Mouse (Mus musculus): ENCODE measurements around the gene Zbtb1. TPM values are rescaled to one million over a fixed set of nuclear protein-coding genes. Genes with fewer than 3 reads are reported as not detected.

The Zbtb1 gene
- polyA plus RNA-seq, 1 experiment from 2014 or later = 10.0 TPM

DNA sequence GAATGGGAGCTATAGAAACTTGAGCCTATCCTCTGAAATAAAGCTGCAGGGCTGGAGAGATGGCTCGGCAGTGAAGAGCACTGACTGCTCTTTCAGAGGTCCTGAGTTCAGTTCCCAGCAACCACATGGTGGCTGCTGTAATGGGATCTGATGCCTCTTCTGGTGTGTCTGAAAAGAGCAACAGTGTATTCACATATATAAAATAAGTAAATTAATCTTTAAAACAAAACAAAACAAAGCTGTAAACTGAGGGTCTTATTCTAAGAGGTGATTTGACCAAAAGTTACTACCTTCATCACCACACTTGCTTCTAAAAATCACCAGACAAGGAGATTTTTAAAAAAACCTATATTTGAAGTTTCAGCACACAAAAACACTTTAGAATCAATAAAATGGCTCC is 9.2 kb upstream of the Zbtb1 start:
- no peak for DNase-seq (ENCODE audit: low spot score)
- Histone ChIP-seq H3K36me3 (replicated peaks) (peaks cover 28% of the 10 kb centered on the region), H3K27ac (replicated peaks) (no peak overlapping the region), H3K4me1 (peaks cover 2% of the 10 kb centered on the region; the same call in 1 of the 2 replicates), H3K9me3 (no peaks in the 10 kb centered on the region), H3K27me3 (replicated peaks; ENCODE audit: low read depth, poor library complexity, severe bottlenecking) (no peaks in the 10 kb centered on the region), H3K4me3 (no peak overlapping the region)
- 61% methylated on average over 1 of the region's 1 CpGs for WGBS

DNA sequence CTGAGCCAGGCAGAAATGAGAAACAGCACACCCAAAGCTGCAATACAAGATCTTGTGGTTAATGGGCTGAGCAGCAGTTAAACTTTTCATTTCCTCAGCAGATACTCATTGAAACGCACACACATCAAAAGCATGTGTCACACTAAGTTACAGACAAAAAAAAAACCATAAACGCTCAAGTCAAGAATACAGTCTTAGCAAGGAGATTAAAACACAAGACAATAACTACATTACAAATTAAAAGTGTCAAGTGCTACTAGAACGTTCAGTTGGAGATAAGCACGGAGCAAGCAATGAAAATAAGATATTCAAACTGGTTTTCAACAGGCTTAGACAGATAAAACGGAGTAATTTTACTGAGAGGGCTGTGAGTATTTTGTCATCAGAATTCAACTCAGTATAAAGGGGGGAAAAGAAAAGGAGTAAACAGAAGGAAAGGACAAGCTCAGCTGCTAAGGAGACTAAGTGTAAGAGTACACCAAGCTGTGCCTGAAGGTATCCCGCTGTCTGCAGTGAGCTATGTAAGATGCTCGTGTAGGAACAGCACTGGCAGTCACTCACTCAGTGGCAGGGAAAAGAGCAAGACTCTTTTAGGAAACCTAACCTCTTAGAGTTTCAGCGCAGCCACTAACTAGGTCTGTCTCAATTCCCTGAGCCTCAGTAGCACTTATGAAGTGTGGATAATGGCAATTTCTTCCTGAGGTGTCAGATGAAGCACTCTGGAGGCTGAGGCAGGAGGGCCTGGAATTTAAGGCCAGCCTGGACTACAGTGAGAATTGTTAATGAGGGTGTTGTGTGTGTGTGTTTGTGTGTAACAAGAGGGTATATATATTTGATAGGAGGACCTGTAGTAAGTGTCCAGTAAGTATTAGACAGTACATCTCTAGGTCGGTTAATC is 8.4 kb upstream of the Zbtb1 start:
- no peaks in the 10 kb centered on the region for H3K9me3 ChIP-seq
- H3K27me3 ChIP-seq (replicated peaks; ENCODE audit: low read depth, poor library complexity, severe bottlenecking) = no peaks in the 10 kb centered on the region
- H3K4me1 ChIP-seq = peaks cover 6% of the 10 kb centered on the region; the same call in 1 of the 2 replicates
- 75% methylated on average over 9 of the region's 9 CpGs for WGBS
- peaks cover 27% of the 10 kb centered on the region for H3K36me3 ChIP-seq (replicated peaks)
- H3K4me3 ChIP-seq = no peak overlapping the region
- H3K27ac ChIP-seq (replicated peaks) = no peak overlapping the region
- DNase-seq (ENCODE audit: low spot score) = no peak

DNA sequence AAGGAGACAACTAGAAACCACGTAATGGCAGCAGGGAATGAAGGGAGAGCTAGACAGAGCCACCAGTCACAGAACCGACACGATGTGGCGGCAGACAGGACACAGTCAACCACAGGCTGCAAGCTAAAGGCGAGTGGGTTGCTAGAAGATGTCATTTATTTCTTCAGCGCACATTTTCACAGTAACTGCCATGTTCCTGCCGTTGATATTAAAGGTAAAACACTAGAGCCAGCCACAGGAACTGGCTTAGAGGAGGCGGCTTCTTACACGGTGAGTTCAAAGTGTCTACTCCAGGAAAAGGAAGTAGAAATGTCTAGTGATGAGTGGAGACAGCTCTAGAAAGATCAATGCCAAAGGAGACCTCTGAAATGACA is 7.8 kb upstream of the Zbtb1 start:
- peaks cover 21% of the 10 kb centered on the region for H3K36me3 ChIP-seq (replicated peaks)
- DNase-seq (ENCODE audit: low spot score) = no peak
- 84% methylated on average over 9 of the region's 9 CpGs for WGBS
- H3K4me1 ChIP-seq = peaks cover 11% of the 10 kb centered on the region
- H3K27me3 ChIP-seq (replicated peaks; ENCODE audit: low read depth, poor library complexity, severe bottlenecking) = no peaks in the 10 kb centered on the region
- H3K9me3 ChIP-seq = no peaks in the 10 kb centered on the region
- H3K4me3 ChIP-seq = no peak overlapping the region
- H3K27ac ChIP-seq (replicated peaks) = no peak overlapping the region

DNA sequence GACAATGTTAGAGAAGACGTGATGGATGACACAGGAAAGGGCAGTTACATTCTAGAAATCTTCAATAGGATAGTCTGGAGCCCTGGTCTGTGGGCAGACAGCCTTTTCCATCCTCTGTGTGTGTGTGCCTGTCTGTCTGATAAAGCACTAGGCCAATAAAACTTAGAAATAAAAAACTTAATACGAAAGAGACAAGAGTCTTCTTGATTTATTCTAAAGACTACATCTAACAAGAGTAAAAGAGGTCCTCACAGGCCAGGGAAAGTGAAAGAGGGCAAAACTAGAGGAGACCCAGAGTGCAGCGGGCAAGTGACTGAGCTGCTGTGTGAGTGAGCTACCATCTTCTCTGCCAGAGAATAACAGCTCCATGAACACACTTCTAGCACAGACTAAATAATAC is 3.8 kb upstream of the Zbtb1 start:
- no peak overlapping the region for H3K27ac ChIP-seq (replicated peaks)
- DNase-seq (ENCODE audit: low spot score) = no peak
- no peak overlapping the region for H3K4me3 ChIP-seq
- peaks cover 30% of the 10 kb centered on the region for H3K4me1 ChIP-seq
- no peaks in the 10 kb centered on the region for H3K9me3 ChIP-seq
- H3K36me3 ChIP-seq (replicated peaks) = peaks cover 15% of the 10 kb centered on the region; the same call in 1 of the 2 replicates
- H3K27me3 ChIP-seq (replicated peaks; ENCODE audit: low read depth, poor library complexity, severe bottlenecking) = no peaks in the 10 kb centered on the region
- WGBS = 86% methylated on average over 3 of the region's 3 CpGs

DNA sequence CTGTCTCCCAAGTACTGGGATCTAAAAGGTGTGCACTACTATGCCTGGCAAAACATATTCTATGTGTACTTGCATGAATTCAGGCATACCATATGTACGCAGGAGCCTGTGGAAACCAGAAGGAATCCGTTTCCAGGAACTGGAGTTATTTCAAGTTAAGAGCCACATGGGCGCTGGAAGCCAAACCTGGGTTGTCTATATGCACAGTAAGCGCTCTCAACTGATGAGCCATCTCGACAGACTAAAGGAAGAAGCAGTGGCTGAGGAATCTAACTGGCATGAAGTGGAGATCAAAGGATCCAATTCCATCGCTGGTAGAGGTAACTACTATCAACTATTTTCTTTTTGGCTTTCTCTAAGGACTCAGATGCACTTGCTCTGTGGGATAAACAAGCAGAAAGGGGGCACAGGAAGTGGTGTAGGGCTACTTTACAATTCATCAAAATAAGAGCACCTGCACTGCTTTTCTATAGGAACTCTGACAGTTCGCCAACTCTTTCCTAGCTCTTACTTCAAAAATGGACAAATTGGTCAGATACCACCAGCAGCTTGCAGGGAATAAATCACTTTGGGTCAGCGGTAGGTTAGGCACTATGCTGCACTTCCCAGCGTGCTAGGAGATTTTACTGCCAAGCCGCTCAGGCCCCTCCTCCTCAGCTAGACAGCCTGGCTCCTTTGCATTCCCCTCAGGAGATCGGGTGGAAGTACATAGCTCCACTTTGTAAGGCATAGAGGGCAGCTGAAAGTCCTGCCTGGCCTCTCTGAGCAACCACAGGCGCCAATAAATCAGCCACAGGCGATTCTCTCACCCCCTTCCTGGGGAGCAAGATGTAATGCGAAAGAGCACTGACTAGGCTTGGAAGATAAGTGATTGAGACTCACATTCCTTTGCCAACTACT is 2.7 kb upstream of the Zbtb1 start:
- DNase-seq (ENCODE audit: low spot score) = peak; percentile 40
- Histone ChIP-seq H3K27ac (replicated peaks) (peak overlapping the region; percentile 54), H3K9me3 (no peaks in the 10 kb centered on the region), H3K27me3 (replicated peaks; ENCODE audit: low read depth, poor library complexity, severe bottlenecking) (no peaks in the 10 kb centered on the region), H3K4me1 (peaks cover 41% of the 10 kb centered on the region), H3K36me3 (replicated peaks) (peaks cover 13% of the 10 kb centered on the region; the same call in 1 of the 2 replicates), H3K4me3 (peak overlapping the region; percentile 90)
- WGBS = 29% methylated on average over 14 of the region's 14 CpGs

DNA sequence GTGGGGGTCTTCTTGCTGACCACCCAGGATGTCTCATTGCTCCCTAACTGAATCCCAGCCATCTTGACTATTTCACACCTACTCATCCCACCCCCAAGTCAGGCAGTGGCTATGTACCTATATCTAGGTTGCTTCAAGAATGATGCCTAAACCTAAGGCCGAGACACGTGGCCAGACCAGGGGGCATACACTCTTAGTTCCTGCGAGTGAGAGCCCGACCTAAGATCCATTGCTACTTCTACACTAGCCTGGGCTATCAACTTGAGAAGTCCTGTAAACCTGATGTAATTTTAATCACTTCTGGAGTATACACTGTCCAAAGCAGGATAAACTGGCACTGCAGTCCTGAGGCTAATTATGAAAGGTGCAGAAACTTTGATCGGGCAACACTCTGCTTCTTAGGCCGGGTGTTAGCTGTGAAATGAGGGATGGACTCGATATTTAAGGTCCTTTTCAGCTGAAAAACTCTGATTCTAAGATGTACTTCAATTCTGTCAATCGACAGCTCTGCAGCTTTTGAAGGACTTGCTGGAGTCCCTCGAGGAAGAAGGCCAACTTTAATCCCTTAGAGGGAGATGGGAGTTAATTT is 1.8 kb upstream of the Zbtb1 start:
- Histone ChIP-seq H3K9me3 (no peaks in the 10 kb centered on the region), H3K27me3 (replicated peaks; ENCODE audit: low read depth, poor library complexity, severe bottlenecking) (no peaks in the 10 kb centered on the region), H3K27ac (replicated peaks) (peak overlapping the region; percentile 100), H3K36me3 (replicated peaks) (peaks cover 10% of the 10 kb centered on the region; the same call in 1 of the 2 replicates), H3K4me1 (peaks cover 49% of the 10 kb centered on the region), H3K4me3 (peak overlapping the region; percentile 90)
- 10% methylated on average over 9 of the region's 9 CpGs for WGBS
- DNase-seq (ENCODE audit: low spot score) = no peak

DNA sequence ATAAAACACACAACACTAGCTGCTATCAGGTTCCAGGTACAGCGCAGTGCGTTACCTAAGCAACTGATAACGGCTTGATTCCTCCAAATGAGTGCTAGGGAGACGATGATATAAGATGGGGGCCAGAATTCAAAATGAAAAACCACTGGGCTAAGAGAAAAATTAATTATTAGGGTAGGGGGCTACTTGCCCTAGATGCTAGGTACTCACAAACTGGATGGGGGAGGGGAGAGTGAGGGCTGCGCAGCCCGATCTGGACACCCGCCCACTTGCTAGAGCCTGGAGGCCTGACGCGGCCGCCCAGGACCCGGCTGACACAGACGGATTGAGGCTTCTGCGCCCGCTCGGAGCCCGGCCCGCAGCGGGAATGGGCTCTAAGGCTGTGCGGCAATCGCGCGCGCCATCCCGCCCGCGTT is 1.3 kb upstream of the Zbtb1 start:
- H3K4me3 ChIP-seq = peak overlapping the region; percentile 90
- H3K27me3 ChIP-seq (replicated peaks; ENCODE audit: low read depth, poor library complexity, severe bottlenecking) = no peaks in the 10 kb centered on the region
- H3K9me3 ChIP-seq = no peaks in the 10 kb centered on the region
- under 1% methylated on average over 26 of the region's 26 CpGs for WGBS
- H3K4me1 ChIP-seq = peaks cover 49% of the 10 kb centered on the region
- H3K36me3 ChIP-seq (replicated peaks) = peaks cover 7% of the 10 kb centered on the region; the same call in 1 of the 2 replicates
- peak overlapping the region; percentile 100 for H3K27ac ChIP-seq (replicated peaks)
- peak; percentile 75 for DNase-seq (ENCODE audit: low spot score)

DNA sequence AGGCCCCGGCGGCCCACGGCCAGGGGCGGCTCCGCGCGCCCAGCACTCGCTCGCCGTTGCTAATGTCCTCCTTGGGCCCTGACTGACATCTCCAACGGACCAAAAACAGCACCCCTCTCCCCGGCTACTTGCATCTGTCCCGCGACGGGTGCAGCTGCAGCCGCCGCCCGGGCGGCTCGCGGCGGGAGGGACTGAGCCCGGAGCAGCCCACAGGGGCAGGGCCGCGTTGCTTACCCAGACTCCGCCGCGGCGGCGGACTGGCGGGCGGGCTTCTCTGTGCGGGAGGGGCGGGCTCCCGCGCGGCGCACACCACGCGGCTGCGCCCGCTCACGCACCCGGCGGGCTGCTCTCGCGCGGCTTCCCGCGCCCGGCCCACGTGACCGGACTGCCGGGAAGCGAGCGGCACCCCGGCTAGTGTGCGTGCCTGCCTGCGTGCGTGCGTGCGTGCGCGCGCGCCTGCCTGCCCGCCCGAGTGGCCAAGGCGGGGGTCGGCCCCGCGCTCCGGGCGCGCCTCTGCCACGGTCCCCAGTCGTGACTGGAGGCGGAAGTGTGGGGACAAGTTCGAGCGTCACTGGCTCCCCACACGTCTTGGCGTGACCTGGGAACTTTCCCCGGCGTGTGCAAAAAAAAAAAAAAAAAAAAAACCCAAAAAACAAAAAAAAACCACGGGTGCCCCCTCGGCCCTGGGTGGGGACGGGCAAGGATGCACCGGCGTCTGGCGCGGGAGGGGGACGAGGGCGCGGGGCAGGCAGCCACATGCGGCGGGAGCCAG is 674 bp upstream of the Zbtb1 start, which contains the start of gene Zbtb25:
TSS of gene Zbtb25 (minus strand) at position 397 of the 772 bp plus-strand sequence.
- H3K27me3 ChIP-seq (replicated peaks; ENCODE audit: low read depth, poor library complexity, severe bottlenecking) = no peaks in the 10 kb centered on the region
- DNase-seq (ENCODE audit: low spot score) = peak; percentile 91
- peak within 1 kb of the TSS; percentile 100 for H3K27ac ChIP-seq (replicated peaks)
- H3K36me3 ChIP-seq (replicated peaks) = peaks cover under 1% of the 10 kb centered on the region; the same call in 1 of the 2 replicates
- peak within 1 kb of the TSS; percentile 90 for H3K4me3 ChIP-seq
- H3K9me3 ChIP-seq = no peaks in the 10 kb centered on the region
- WGBS = 1% methylated on average over 92 of the region's 96 CpGs
- H3K4me1 ChIP-seq = peaks cover 55% of the 10 kb centered on the region

DNA sequence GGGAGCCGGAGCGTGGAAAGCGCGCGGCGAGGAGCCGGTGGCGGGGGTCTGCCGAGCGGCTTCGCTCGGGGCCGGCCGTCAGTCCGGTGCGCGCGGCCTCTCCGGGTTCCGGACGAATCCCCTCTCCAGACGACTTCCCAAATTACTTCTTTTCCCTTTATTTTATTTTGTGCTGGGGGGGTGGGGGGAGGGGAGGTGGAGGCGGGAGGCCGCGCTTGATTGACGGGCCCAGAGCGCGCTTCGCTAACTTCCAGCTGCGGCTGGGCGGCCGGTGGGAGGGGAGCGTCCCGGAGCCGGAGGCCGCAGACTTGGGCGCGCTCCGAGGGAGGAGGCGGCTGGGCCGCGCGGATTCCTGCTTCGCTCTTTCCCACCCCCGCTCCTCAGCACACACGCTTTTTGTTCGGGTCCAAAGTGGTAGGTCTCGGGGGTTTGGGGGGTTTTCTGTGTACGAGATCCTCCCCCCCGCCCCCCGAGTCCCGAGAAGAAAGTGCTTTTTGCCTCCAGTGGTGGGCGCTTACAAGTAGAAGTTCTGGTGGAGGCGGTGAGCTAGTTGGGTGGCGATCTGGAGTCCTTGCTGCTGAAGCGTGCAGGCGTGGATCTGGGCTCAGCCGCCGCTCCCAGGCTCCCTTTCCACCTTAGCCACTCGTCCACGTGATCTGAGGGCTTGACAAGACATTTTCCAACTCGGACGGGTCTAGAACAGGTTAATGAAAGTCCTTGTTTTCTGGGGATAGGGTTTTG is 935 bp downstream of the Zbtb1 start:
- no peaks in the 10 kb centered on the region for H3K9me3 ChIP-seq

DNA sequence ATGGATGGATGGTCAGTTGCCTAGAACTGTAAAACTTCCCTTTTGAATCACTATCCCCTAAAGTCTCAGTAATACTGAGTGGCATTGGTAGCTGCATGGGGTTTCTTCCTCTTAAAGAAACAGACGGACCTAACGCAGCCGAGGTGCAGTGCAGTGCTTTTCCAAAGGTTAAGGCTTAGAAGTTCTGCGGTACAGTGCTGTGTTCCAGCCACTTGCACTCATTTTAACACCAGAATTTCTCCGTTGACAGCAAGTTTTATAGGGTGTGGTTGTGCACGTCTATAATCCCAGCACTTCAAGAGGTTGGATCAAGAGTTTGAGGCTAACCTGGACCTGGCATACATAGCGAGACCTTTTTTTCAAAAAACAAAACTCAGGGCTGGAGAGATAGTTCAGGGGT is 2.0 kb downstream of the Zbtb1 start:
- H3K36me3 ChIP-seq (replicated peaks) = no peaks in the 10 kb centered on the region; the same call in 1 of the 2 replicates
- no peaks in the 10 kb centered on the region for H3K27me3 ChIP-seq (replicated peaks; ENCODE audit: low read depth, poor library complexity, severe bottlenecking)
- peak overlapping the region; percentile 90 for H3K4me3 ChIP-seq
- 48% methylated on average over 7 of the region's 7 CpGs for WGBS
- peaks cover 51% of the 10 kb centered on the region for H3K4me1 ChIP-seq
- H3K27ac ChIP-seq (replicated peaks) = peak overlapping the region; percentile 100; the same call in 1 of the 2 replicates
- DNase-seq (ENCODE audit: low spot score) = no peak
- no peaks in the 10 kb centered on the region for H3K9me3 ChIP-seq

More for the DNA sequence above, 935 bp downstream of the Zbtb1 start:
- H3K27ac ChIP-seq (replicated peaks) = peak overlapping the region; percentile 100
- no peaks in the 10 kb centered on the region; the same call in 1 of the 2 replicates for H3K36me3 ChIP-seq (replicated peaks)
- H3K4me1 ChIP-seq = peaks cover 55% of the 10 kb centered on the region
- DNase-seq (ENCODE audit: low spot score) = peak; percentile 88
- WGBS = under 1% methylated on average over 63 of the region's 63 CpGs
- H3K4me3 ChIP-seq = peak overlapping the region; percentile 90
- no peaks in the 10 kb centered on the region for H3K27me3 ChIP-seq (replicated peaks; ENCODE audit: low read depth, poor library complexity, severe bottlenecking)
